Mouse (Mus musculus): ENCODE data around the gene Gpr157. TPM values are rescaled to one million over a fixed set of nuclear protein-coding genes. Genes with fewer than 3 reads are reported as not detected.
A peak's percentile ranks its signal among the peaks of the same experiment; 100 is the strongest.

Gpr157 gene
- polyA plus RNA-seq, 1 experiment from 2014 or later, result 0.42 TPM

GRCm38 (mm10) chr4:150070136-150070535 is 17.0 kb upstream of the Gpr157 start:
- DNase-seq (ENCODE audit: low spot score), result no peak

DNA sequence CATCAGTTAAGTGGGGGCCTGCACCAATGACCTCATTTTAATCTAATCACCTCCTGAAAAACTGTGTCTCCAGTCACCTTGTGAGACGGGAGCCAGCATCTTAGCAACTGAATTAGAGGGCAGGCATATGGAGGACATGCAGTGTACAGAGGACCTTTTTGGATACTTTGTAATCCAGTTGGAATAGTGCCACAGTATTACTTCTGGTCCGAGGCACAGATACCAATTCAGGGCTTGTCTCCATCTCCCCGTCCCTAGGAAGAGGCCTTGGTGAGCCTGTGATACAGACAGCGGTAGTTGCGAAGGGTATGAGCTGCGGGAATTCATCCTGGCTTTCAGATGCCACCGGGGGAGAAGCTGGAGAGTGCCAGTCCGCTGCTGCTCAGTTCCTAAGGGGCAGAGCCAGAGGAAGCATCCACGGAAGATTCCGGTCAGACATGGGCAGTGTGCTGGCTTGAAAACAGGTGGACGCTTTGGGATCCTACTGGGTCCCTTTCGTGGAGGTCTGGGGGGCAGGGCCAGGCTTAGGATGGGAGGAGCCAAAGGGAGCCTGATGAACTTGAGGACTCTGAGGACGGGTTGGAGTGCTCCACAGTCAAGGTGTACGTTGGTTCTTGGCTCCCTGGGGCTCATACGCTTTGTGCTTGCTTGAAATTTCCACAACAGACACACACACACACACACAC is 14.6 kb upstream of the Gpr157 start:
- no peak for DNase-seq (ENCODE audit: low spot score)

- DNase-seq (ENCODE audit: low spot score), result peak; percentile 74
These were observed 14.1 kb upstream of the Gpr157 start for GRCm38 (mm10) chr4:150073102-150073473.

DNA sequence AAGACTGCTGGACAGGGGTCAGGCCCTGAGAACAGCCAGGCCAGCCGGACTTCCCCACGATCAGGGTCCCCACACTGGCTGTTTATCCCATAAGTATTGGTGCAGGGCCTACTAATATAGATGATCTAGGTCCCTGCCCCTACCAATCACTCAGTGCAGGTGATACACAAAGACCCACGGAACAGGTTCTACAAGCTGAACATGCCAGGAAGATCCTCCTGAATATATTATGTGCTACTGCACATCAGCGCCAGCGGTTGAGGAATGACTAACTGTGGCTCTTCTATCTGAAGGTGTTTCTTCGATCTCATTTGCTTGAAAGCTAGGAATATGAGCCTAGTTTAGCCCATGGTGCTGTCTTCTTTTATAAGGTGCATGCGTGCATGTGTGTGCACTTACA is 11.8 kb upstream of the Gpr157 start:
- no peak for DNase-seq (ENCODE audit: low spot score)

DNA sequence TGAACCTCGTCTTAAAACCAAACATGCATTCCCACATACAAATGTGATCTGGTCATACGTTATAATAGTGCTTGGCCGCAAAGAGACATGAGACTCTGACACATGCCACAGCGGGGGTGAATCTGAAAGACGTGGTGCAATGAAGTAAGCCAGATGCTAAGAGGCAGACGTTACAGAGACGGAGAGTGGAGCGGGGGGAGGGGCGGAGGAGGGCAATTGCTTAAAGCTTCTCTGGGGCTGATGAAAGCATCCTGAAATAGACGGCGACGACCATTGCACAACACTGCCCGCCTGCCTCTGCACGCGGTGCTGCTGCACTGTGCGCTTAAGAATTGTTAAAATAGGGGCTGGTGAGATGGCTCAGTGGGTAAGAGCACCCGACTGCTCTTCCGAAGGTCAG is 11.0 kb upstream of the Gpr157 start:
- no peak for DNase-seq (ENCODE audit: low spot score)

DNA sequence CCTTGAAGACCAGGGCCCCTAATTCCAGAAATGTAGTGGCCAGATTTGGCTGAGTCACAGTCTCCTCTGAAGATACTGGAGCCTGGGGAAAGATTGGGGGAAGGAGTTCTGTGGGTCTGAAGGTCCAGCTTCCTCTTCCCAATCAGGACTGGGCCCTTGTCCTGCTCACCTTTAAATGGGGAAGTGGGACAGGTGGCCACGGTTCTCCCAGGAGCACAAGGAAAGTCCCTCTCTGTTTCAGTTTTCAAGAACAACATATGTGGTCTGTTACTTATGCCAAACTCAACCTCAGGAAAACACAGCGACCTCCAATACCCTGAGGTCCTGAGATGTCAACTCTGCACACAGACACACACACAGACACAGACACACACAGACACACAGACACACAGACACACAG is 8.5 kb upstream of the Gpr157 start:
- DNase-seq (ENCODE audit: low spot score), result no peak

DNA sequence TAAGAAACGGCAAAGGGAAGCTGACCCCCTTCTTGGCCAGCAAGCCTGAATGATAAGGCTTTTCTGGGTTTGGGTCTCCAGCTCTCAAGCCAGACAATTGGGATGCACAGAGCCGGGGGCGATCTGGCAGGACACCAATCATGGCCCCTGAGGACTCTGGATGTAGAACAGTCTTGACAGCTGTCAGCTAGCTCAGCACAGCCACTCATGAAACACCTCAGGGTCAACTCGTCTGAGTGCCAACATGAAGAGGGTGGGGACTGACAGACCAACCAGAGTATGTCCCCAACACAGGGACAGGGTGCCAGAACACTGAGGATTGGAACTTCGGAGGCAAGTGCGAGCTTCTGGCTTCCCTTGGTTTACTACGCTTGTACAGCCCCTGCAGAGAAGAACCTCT is 7.9 kb upstream of the Gpr157 start:
- DNase-seq (ENCODE audit: low spot score), result no peak

GRCm38 (mm10) chr4:150080330-150080967 is 6.7 kb upstream of the Gpr157 start:
- peak; percentile 34 for DNase-seq (ENCODE audit: low spot score)

DNA sequence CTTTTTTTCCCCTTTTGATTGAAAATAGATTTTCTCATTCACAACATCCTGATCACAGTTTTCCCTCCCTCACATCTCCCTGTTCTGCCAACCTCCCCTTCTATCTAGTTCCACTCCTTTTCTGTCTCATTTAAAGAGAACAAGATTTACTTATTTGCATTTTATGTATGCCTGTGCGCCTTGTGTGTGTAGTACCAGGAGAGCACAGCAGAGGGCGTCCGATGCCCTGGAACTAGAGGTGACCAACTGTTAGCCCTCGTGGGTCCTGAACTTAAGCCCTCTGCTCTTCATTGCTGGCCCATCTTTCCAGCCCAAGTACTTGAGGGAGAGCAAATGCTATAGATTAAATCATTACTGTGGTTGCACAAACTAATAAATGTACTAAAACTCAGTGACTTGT is 1.8 kb upstream of the Gpr157 start:
- DNase-seq (ENCODE audit: low spot score), result no peak

GRCm38 (mm10) chr4:150086841-150087160 is 364 bp upstream of the Gpr157 start:
- no peak for DNase-seq (ENCODE audit: low spot score)

GRCm38 (mm10) chr4:150087890-150088530 is 845 bp downstream of the Gpr157 start:
- no peak for DNase-seq (ENCODE audit: low spot score)

DNA sequence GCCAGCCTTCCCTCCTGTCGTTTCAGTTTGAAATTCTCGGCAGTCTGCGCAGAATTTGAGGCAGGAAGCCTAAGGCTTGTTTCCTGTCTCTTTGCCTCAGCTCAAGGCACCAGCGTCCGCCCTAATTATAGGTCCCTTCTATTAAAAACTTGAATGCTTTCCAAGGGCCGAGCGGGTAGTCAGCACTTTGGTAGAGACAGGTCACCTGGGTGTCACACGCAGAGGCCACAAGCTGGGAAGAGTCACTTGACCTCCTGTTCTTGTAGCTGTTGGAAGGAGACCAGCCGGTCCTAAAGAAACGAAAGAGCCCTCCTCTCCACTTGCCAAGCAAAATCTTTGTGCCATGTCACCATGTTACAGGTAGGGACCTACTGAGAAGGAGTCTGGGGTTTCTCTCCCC is 2.0 kb downstream of the Gpr157 start:
- DNase-seq (ENCODE audit: low spot score), result no peak

GRCm38 (mm10) chr4:150091887-150092582 is 4.9 kb downstream of the Gpr157 start:
- DNase-seq (ENCODE audit: low spot score), result peak; percentile 63

- peak; percentile 57 for DNase-seq (ENCODE audit: low spot score)
These were observed 5.4 kb downstream of the Gpr157 start for GRCm38 (mm10) chr4:150092583-150092902.

DNA sequence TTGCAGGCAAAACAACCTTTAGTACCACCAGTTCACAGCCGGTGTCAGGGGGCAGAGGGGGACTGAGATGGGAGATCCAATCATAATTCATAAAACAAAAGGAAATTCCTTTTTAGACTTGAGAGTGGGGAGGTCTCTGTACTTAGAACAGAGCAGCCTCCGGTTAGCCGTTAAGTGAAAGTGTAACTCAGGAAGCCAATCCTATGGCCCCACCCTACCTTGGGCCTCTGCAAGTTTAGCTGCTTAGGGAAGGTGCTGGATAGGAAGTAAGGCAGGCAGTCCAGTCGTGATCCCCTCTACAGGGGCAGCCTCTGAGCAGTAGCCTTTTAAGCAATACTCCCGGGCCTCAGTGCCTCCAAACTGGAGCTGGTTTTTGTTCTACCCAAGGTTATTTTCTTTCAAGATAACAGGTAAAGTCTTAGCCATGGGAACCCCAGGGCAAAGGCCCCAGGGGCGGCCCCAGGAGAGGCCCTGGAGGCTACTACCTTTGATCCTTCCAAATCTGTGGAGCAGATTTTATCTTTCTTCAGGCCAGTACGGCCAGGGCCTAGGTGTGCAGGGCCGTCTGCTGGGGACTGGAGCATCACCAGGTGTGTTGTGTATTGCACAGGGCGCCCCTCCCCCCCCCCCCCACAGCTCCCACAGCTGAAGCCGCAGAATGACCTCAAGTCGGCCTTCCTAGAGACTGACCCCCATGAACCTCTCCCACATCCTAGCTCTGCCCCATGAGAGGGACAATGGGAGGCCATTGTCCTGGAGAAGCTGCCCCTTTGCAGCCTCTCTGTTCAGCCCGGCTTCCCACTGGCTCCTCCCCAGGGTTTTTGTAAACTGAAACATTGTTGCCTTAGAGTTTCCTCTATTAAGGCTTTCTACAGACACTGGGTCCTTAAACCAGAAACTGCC is 6.6 kb downstream of the Gpr157 start:
- DNase-seq (ENCODE audit: low spot score), result no peak

- no peak for DNase-seq (ENCODE audit: low spot score)
These were observed 7.3 kb downstream of the Gpr157 start for GRCm38 (mm10) chr4:150094463-150094789.

DNA sequence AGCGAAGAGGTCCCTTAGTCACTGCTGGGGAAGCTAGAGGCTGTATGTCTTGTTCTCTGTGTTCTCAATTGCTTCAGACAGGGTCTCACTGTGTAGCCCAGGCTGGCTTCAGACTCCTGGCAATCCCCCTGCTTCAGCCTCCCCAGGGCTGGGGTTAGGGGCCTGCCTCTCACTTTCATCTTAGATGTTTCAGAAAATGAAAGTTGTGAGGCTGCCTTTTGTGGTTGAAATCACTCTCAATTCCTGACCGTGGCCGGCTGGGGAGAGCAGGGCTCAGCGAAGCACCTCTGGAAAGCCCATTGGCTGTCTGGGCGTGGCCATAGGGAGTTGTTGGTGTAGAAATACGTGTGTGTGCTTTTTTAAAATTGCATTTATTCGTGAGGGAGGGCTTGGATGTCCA is 9.1 kb downstream of the Gpr157 start:
- DNase-seq (ENCODE audit: low spot score), result no peak

- no peak for DNase-seq (ENCODE audit: low spot score)
These were observed 10.7 kb downstream of the Gpr157 start for GRCm38 (mm10) chr4:150097847-150098246.

DNA sequence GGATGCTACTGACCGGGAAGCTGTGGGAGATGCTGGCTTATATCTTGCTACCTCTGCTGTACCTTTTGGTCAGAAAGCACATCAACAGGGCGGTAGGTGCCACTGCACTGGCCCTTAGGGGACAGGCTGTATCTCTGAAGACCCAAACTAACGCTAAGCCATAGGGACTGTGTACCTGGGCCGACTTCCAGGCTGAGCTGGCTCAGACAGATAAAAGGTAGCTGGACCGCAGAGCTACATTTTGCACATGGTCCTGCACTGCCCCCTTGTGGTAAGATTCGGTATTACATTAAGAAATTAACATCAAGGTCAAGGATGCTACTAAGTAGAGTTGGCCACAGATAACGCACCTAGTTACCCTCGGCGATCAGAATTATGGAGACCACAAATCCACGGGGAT is 11.7 kb downstream of the Gpr157 start:
- peak; percentile 82 for DNase-seq (ENCODE audit: low spot score)

- DNase-seq (ENCODE audit: low spot score), result no peak
These were observed 15.7 kb downstream of the Gpr157 start for GRCm38 (mm10) chr4:150102822-150103221.

DNA sequence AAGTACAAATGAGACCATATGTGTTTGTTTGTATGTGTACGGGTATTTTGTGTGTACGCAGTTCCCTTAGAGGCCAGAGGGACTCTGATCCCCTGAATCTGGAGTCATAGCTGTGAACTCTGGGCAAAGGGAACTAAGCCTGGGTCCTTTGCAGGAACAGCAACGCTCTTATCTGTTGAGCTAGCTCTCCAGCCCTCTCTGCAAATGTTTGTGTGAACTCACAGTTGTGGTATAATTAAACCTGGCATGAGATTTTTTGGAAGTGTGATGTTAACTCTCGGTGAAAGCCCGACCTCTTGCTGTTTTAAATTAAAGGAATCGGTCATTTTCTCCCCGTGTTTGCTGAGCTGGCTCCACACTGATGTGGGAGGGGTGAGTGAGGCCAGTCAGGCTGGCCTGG is 18.5 kb downstream of the Gpr157 start:
- DNase-seq (ENCODE audit: low spot score), result no peak

GRCm38 (mm10) chr4:150106637-150107036 is 19.5 kb downstream of the Gpr157 start:
- no peak for DNase-seq (ENCODE audit: low spot score)
